19 mouse cellular contexts compared by ENCODE assay signal in genomic region chr9:116160067-116160466, GRCm38 (mm10). TPM values are rescaled to one million over a fixed set of nuclear protein-coding genes. Genes with fewer than 3 reads are reported as not detected.
DNase-seq lines count a peak whose midpoint lies in the region; ATAC-seq and TF ChIP-seq lines count a peak whose summit lies in the region.
"Had no signal": no experiment of that assay in that cellular context is flagged by ENCODE, and none has a peak within 500 bp of the region (broad histone marks: within the 10 kb centered on the region; RNA-seq: fewer than 3 reads in every experiment).

No protein-coding gene starts in this region.

- no peak for TF ChIP-seq RAD21 in MEL (IDR thresholded peaks at IDR 0.05; ENCODE audit: low read depth, low read length)

- no peak overlapping the region for H3K4me2 ChIP-seq in liver, embryonic 12.5 days
- H3K4me2 ChIP-seq: hindbrain, embryonic 12.5 days; lung, embryonic 14.5 days; midbrain, embryonic 15.5 days had no signal

- H3K4me3 ChIP-seq in MEL (ENCODE audit: control insufficient read depth in 1 of 2, insufficient read depth in 1 of 2, low read depth in 2 of 2, low read length in 2 of 2) = no peak overlapping the region
- no peak overlapping the region for H3K4me3 ChIP-seq in liver, embryonic 12.5 days
- peak overlapping the region; percentile 10 for H3K4me3 ChIP-seq in megakaryocyte, embryonic 14.5 days (replicated peaks)
- H3K4me3 ChIP-seq in lung, adult 2 months (replicated peaks; ENCODE audit: extremely low read depth, low read depth, low read length) = no peak overlapping the region
- H3K4me3 ChIP-seq: hindbrain, embryonic 12.5 days; left cerebral cortex, adult 2 months; midbrain, embryonic 15.5 days had no signal

- peak; percentile 69 for ATAC-seq in liver, embryonic 12.5 days
- ATAC-seq in monocyte, adult 5-6 weeks (replicated peaks; ENCODE audit: insufficient number of reproducible peaks, low FRiP score, low TSS enrichment, poor library complexity, severe bottlenecking) = no peak
- ATAC-seq: midbrain, embryonic 15.5 days had no signal

- DNase-seq in B cell, adult 2 months = peak; percentile 34 to 48
- peak; percentile 3 for DNase-seq in MEL (ENCODE audit: low read depth, low spot score)
- no peak for DNase-seq in urinary bladder, postnatal 25 days (ENCODE audit: low spot score)
- no peak for DNase-seq in lung, adult 2 months
- DNase-seq: adrenal gland, postnatal 36 days; cerebellum, adult 18-20 months; cerebellum, postnatal 25 days; gastrocnemius, postnatal 25 days; kidney, adult 9 months; kidney, postnatal 25 days; lung, embryonic 14.5 days; retina, postnatal 1 day had no signal

- no peaks in the 10 kb centered on the region for H3K4me1 ChIP-seq in MEL (ENCODE audit: control insufficient read depth in 1 of 2, insufficient read depth in 2 of 2, low read length in 2 of 2)
- peaks cover 34% of the 10 kb centered on the region for H3K4me1 ChIP-seq in liver, embryonic 12.5 days
- H3K4me1 ChIP-seq in megakaryocyte, embryonic 14.5 days = peaks cover 49% of the 10 kb centered on the region
- H3K4me1 ChIP-seq in lung, adult 2 months (ENCODE audit: control insufficient read depth, insufficient read depth, low read length) = peaks cover 18% of the 10 kb centered on the region
- H3K4me1 ChIP-seq: hindbrain, embryonic 12.5 days; midbrain, embryonic 15.5 days had no signal

- TF ChIP-seq EP300 in MEL (IDR thresholded peaks at IDR 0.05; ENCODE audit: low read depth in 1 of 2, low read length in 2 of 2) = no peak

- H3K9ac ChIP-seq in MEL (ENCODE audit: control insufficient read depth, low read depth, low read length, poor library complexity, severe bottlenecking) = no peak overlapping the region
- H3K9ac ChIP-seq in liver, embryonic 12.5 days = no peak overlapping the region
- H3K9ac ChIP-seq: hindbrain, embryonic 12.5 days; lung, embryonic 14.5 days; midbrain, embryonic 15.5 days had no signal

- H3K27ac ChIP-seq in MEL (ENCODE audit: control insufficient read depth, low read depth, low read length) = no peak overlapping the region
- H3K27ac ChIP-seq in liver, embryonic 12.5 days = no peak overlapping the region
- H3K27ac ChIP-seq: hindbrain, embryonic 12.5 days; left cerebral cortex, adult 2 months; midbrain, embryonic 15.5 days had no signal

- TF ChIP-seq CTCF in MEL (IDR thresholded peaks at IDR 0.05 in 2 of 3, conservative IDR thresholded peaks at IDR 0.05 in 1 of 3; ENCODE audit: control insufficient read depth in 1 of 3, insufficient read depth in 1 of 3, low read depth in 2 of 3, low read length in 3 of 3, poor library complexity in 1 of 3, severe bottlenecking in 1 of 3) = no peak
- no peak for TF ChIP-seq CTCF in lung, adult 2 months (IDR thresholded peaks at IDR 0.05; ENCODE audit: insufficient read depth, low read length)

- H3K9me3 ChIP-seq in MEL (replicated peaks; ENCODE audit: insufficient read depth, low read length) = no peaks in the 10 kb centered on the region
- no peaks in the 10 kb centered on the region; the same call in 1 of the 2 replicates for H3K9me3 ChIP-seq in liver, embryonic 12.5 days (replicated peaks)
- H3K9me3 ChIP-seq in megakaryocyte, embryonic 14.5 days = peaks cover 11% of the 10 kb centered on the region
- H3K9me3 ChIP-seq: hindbrain, embryonic 12.5 days; midbrain, embryonic 15.5 days had no signal

- no peaks in the 10 kb centered on the region for H3K79me2 ChIP-seq in MEL (ENCODE audit: control insufficient read depth, insufficient read depth, low read length, poor library complexity)

- no peak for TF ChIP-seq POLR2A in MEL (IDR thresholded peaks at IDR 0.05; ENCODE audit: control insufficient read depth in 1 of 2, insufficient read depth in 1 of 2, low read depth in 1 of 2, low read length in 2 of 2, poor library complexity in 1 of 2)
- no peak for TF ChIP-seq POLR2A in lung, adult 2 months (IDR thresholded peaks at IDR 0.05; ENCODE audit: borderline replicate concordance, extremely low read depth, low read depth, low read length)

- WGBS in liver, embryonic 12.5 days (ENCODE audit: insufficient replicate concordance) = 34% methylated on average over 3 of the region's 3 CpGs
- 81% methylated on average over 3 of the region's 3 CpGs for WGBS in lung, adult 2 months

- H3K27me3 ChIP-seq in MEL (ENCODE audit: control insufficient read depth in 1 of 2, insufficient read depth in 2 of 2, low read length in 2 of 2) = no peaks in the 10 kb centered on the region
- no peaks in the 10 kb centered on the region for H3K27me3 ChIP-seq in liver, embryonic 12.5 days (replicated peaks)
- no peaks in the 10 kb centered on the region for H3K27me3 ChIP-seq in megakaryocyte, embryonic 14.5 days (replicated peaks)
- H3K27me3 ChIP-seq: hindbrain, embryonic 12.5 days; midbrain, embryonic 15.5 days had no signal

- no peaks in the 10 kb centered on the region for H3K36me3 ChIP-seq in MEL (ENCODE audit: control insufficient read depth in 1 of 2, insufficient read depth in 2 of 2, low read length in 2 of 2)
- peaks cover 6% of the 10 kb centered on the region; the same call in 1 of the 2 replicates for H3K36me3 ChIP-seq in liver, embryonic 12.5 days
- H3K36me3 ChIP-seq in megakaryocyte, embryonic 14.5 days (replicated peaks; ENCODE audit: low read length) = peaks cover 20% of the 10 kb centered on the region
- H3K36me3 ChIP-seq: G1E; midbrain, embryonic 15.5 days had no signal

TF ChIP-seq in MEL, 35 proteins besides CTCF, POLR2A, EP300 and RAD21:
- TF ChIP-seq NRF1 (IDR thresholded peaks at IDR 0.05; ENCODE audit: insufficient read depth, low read depth, low read length, poor library complexity, severe bottlenecking) (no peak), MAFK (IDR thresholded peaks at IDR 0.05; ENCODE audit: borderline replicate concordance, low read depth, low read length) (no peak), MAX (IDR thresholded peaks at IDR 0.05; ENCODE audit: low read length) (no peak), TBP (IDR thresholded peaks at IDR 0.05; ENCODE audit: low read depth, low read length) (no peak), POLR2AphosphoS2 (IDR thresholded peaks at IDR 0.05; ENCODE audit: low read length) (no peak), ZNF384 (IDR thresholded peaks at IDR 0.05; ENCODE audit: low read depth, low read length) (no peak), MXI1 (IDR thresholded peaks at IDR 0.05; ENCODE audit: low read depth, low read length) (no peak), ZC3H11A (IDR thresholded peaks at IDR 0.05; ENCODE audit: low read depth, low read length) (no peak), E2F4 (IDR thresholded peaks at IDR 0.05; ENCODE audit: borderline replicate concordance, low read depth, low read length) (no peak), BHLHE40 (IDR thresholded peaks at IDR 0.05; ENCODE audit: borderline replicate concordance, low read depth, low read length) (no peak), GATA1 (IDR thresholded peaks at IDR 0.05; ENCODE audit: low read depth, low read length) (no peak), MEF2A (IDR thresholded peaks at IDR 0.05; ENCODE audit: extremely low read depth, insufficient replicate concordance, low read depth, low read length, poor library complexity, severe bottlenecking) (no peak), RCOR1 (IDR thresholded peaks at IDR 0.05; ENCODE audit: low read depth, low read length) (no peak), CHD2 (IDR thresholded peaks at IDR 0.05; ENCODE audit: low read length) (no peak), KAT2A (conservative IDR thresholded peaks at IDR 0.05; ENCODE audit: low read depth, low read length) (no peak), POLR2AphosphoS5 (IDR thresholded peaks at IDR 0.05; ENCODE audit: borderline replicate concordance, low read depth, low read length) (no peak), MYC (IDR thresholded peaks at IDR 0.05; ENCODE audit: low read depth, low read length) (no peak), ZKSCAN1 (IDR thresholded peaks at IDR 0.05; ENCODE audit: low read depth, low read length) (no peak), ELF1 (IDR thresholded peaks at IDR 0.05; ENCODE audit: low read depth, low read length) (no peak), CHD1 (IDR thresholded peaks at IDR 0.05; ENCODE audit: low read depth, low read length) (no peak)
TF ChIP-seq in MEL: peak in this region for 0.

RNA-seq across cellular contexts. Expression of gene Tgfbr2, which starts 15.1 kb away (rescaled TPM):
- total RNA-seq in MEL (2012; rRNA removed) = not detected in 2 replicates
- not detected for polyA plus RNA-seq in MEL (2012; ENCODE audit: insufficient read depth in 1 of 2, insufficient read length in 2 of 2, low read depth in 1 of 2, low replicate concordance in 2 of 2, missing spikeins in 1 of 2)
- 6.9 and 7.1 TPM in 2 replicates for polyA plus RNA-seq in liver, embryonic 12.5 days (2016; fragmentation: Nextera tagmentation; extraction: Ambion mirVana)
- 1.9 TPM in 1 of 2 replicates, not detected in the other for polyA plus RNA-seq in megakaryocyte, embryonic 14.5 days (2012; ENCODE audit: insufficient read depth, low replicate concordance)
- total RNA-seq in monocyte, adult 5-6 weeks (2017) = 87.0 to 88.7 TPM (median 88.0 TPM) in 3 replicates
- 135 and 146 TPM in 2 replicates for polyA plus RNA-seq in lung, adult 2 months (2012; rRNA removed)
- polyA plus RNA-seq: G1E had no signal

Comparison
In these comparisons a context has a peak if more than half of its experiments do, and no peak if none do; other contexts are left out.
1. DNase-seq: peak in B cell, adult 2 months (2 of 2) and MEL (single experiment); none in urinary bladder, postnatal 25 days (single experiment) and lung, adult 2 months (single experiment).
2. RNA of gene Tgfbr2, which starts 15.1 kb away (polyA plus RNA-seq): 135 to 146 TPM in lung, adult 2 months; 6.9 to 7.1 TPM in liver, embryonic 12.5 days, 1.9 TPM in megakaryocyte, embryonic 14.5 days and not detected in MEL; every median in the first group is over 10 times any median in the second.